ENCODE assay signal across 8 mouse cellular contexts in the genomic region with DNA sequence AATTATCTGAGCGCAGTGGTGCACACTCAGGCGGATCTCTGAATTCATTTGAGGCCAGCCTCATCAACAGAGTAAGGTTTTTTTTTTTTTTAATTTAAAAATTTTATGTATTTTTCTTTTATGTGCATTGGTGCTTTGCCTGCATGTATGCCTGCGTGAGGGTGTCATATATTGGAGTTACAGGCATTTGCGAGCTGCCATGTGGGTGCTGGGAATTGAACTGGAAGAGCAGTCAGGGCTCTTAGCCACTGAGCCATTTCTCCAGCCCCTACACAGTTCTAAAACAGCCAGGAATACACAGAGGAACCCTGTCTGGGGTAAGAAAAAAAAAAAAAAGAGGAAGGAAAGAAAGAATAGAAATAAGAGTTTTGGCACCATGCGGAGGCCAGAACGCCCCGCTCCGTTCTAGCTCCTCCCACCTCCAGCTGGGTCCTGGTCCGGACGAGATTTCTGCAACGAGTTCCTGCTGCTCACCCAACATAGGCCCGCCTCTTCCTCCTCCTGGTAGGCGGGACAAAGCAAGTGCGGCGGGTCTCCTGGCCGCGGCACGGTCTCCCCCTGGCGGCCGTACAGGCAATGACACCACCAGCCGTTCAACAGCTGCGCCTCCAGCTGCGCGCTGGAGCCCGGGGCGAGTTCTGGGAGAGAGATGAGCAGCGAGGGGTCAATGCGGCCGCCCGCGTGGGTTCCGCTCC. TPM values are rescaled to one million over a fixed set of nuclear protein-coding genes. Genes with fewer than 3 reads are reported as not detected.
DNase-seq lines count a peak whose midpoint lies in the region; ATAC-seq and TF ChIP-seq lines count a peak whose summit lies in the region.

No protein-coding gene starts in this region.

- H3K4me1 ChIP-seq in erythroblast, embryonic 14.5 days (ENCODE audit: control insufficient read depth): peaks cover 31% of the 10 kb centered on the region
- peaks cover 26% of the 10 kb centered on the region for H3K4me1 ChIP-seq in heart, embryonic 12.5 days (replicated peaks)
- peaks cover 47% of the 10 kb centered on the region for H3K4me1 ChIP-seq in kidney, embryonic 16.5 days (ENCODE audit: insufficient read depth, low read length)
- H3K4me1 ChIP-seq in liver, adult 2 months (ENCODE audit: control insufficient read depth, insufficient read depth, low read length): peaks cover 12% of the 10 kb centered on the region

- WGBS in heart, embryonic 12.5 days: 6% methylated on average over 32 of the region's 32 CpGs
- WGBS in kidney, embryonic 16.5 days: 6% methylated on average over 32 of the region's 32 CpGs
- 7% methylated on average over 32 of the region's 32 CpGs for WGBS in liver, adult 2 months

- no peaks in the 10 kb centered on the region for H3K27me3 ChIP-seq in erythroblast, embryonic 14.5 days (ENCODE audit: control insufficient read depth)
- H3K27me3 ChIP-seq in heart, embryonic 12.5 days (replicated peaks): peaks cover 8% of the 10 kb centered on the region; the same call in 1 of the 2 replicates
- H3K27me3 ChIP-seq in kidney, embryonic 16.5 days (ENCODE audit: insufficient read depth, low read length): no peaks in the 10 kb centered on the region
- no peaks in the 10 kb centered on the region for H3K27me3 ChIP-seq in liver, adult 2 months (ENCODE audit: control insufficient read depth, insufficient read depth, low read length)

- TF ChIP-seq POLR2A in liver, adult 2 months (IDR thresholded peaks at IDR 0.05; ENCODE audit: extremely low read depth, insufficient read depth, low read length): peak; percentile 72

- peak; percentile 97 for DNase-seq in CD4-positive, CD25-positive, alpha-beta regulatory T cell, adult 2 months (ENCODE audit: low read depth, low spot score)
- peak; percentile 88 for DNase-seq in brain, embryonic 18.5 days (ENCODE audit: low read depth, low spot score)
- DNase-seq in liver, adult 2 months (ENCODE audit: extremely low read depth, low read depth, low spot score): peak; percentile 84
- peak; percentile 96 for DNase-seq in spleen, postnatal 36 days (ENCODE audit: low spot score in 2 of 2)

- H3K27ac ChIP-seq in heart, embryonic 12.5 days (ENCODE audit: poor library complexity, severe bottlenecking): peak overlapping the region; percentile 61
- peak overlapping the region; percentile 63 for H3K27ac ChIP-seq in kidney, embryonic 16.5 days (ENCODE audit: low read length)
- peak overlapping the region; percentile 60; the same call in 1 of the 2 replicates for H3K27ac ChIP-seq in liver, adult 2 months (replicated peaks; ENCODE audit: insufficient read depth, low read depth, low read length)

- ATAC-seq in heart, embryonic 12.5 days (ENCODE audit: insufficient number of reproducible peaks, low FRiP score): peak; percentile 93
- ATAC-seq in kidney, embryonic 16.5 days (ENCODE audit: low FRiP score, low TSS enrichment): peak; percentile 92
- ATAC-seq in monocyte, adult 5-6 weeks (replicated peaks; ENCODE audit: insufficient number of reproducible peaks, low FRiP score, low TSS enrichment, poor library complexity, severe bottlenecking): peak; percentile 98

- TF ChIP-seq CTCF in liver, adult 2 months (IDR thresholded peaks at IDR 0.05; ENCODE audit: low read depth, low read length): peak; percentile 91

- no peaks in the 10 kb centered on the region for H3K36me3 ChIP-seq in erythroblast, embryonic 14.5 days (ENCODE audit: control insufficient read depth)
- H3K36me3 ChIP-seq in heart, embryonic 12.5 days: no peaks in the 10 kb centered on the region
- no peaks in the 10 kb centered on the region for H3K36me3 ChIP-seq in kidney, embryonic 16.5 days (ENCODE audit: insufficient read depth, low read length)
- no peaks in the 10 kb centered on the region for H3K36me3 ChIP-seq in liver, adult 2 months (ENCODE audit: control insufficient read depth, insufficient read depth, low read length)

- H3K9ac ChIP-seq in heart, embryonic 12.5 days: peak overlapping the region; percentile 86
- peak overlapping the region; percentile 88 for H3K9ac ChIP-seq in kidney, embryonic 16.5 days (replicated peaks; ENCODE audit: low read length)
- peak overlapping the region; percentile 85 for H3K9ac ChIP-seq in liver, adult 2 months (ENCODE audit: low read depth, low read length)

- no peaks in the 10 kb centered on the region for H3K79me2 ChIP-seq in liver, adult 2 months (ENCODE audit: control insufficient read depth, insufficient read depth, low read length)

- peak overlapping the region; percentile 96 for H3K4me2 ChIP-seq in heart, embryonic 12.5 days
- peak overlapping the region; percentile 98 for H3K4me2 ChIP-seq in kidney, embryonic 16.5 days (replicated peaks; ENCODE audit: low read depth, low read length)

- H3K9me3 ChIP-seq in erythroblast, embryonic 14.5 days (ENCODE audit: control insufficient read depth, low read length): no peaks in the 10 kb centered on the region
- H3K9me3 ChIP-seq in heart, embryonic 12.5 days (replicated peaks): no peaks in the 10 kb centered on the region
- H3K9me3 ChIP-seq in kidney, embryonic 16.5 days (ENCODE audit: low read length): no peaks in the 10 kb centered on the region

- peak overlapping the region; percentile 80 for H3K4me3 ChIP-seq in erythroblast, embryonic 14.5 days (replicated peaks)
- peak overlapping the region; percentile 88 for H3K4me3 ChIP-seq in heart, embryonic 12.5 days
- H3K4me3 ChIP-seq in kidney, embryonic 16.5 days (ENCODE audit: low read length): peak overlapping the region; percentile 71
- H3K4me3 ChIP-seq in liver, adult 2 months (ENCODE audit: insufficient read depth, low read depth, low read length): peak overlapping the region; percentile 78

RNA-seq across cellular contexts. Expression of a gene that starts 5.3 kb away (rescaled TPM):
- 0.04 TPM in 1 of 2 replicates, not detected in the other for polyA plus RNA-seq in erythroblast, embryonic 14.5 days (2012)
- 0.59 and 0.96 TPM in 2 replicates for polyA plus RNA-seq in heart, embryonic 12.5 days (2016; fragmentation: Nextera tagmentation; extraction: Ambion mirVana)
- polyA plus RNA-seq in kidney, embryonic 16.5 days (2015; fragmentation: Nextera tagmentation; extraction: Ambion mirVana): 93.2 and 98.7 TPM in 2 replicates
- 2.9 and 5.9 TPM in 2 replicates for total RNA-seq in liver, adult 2 months (2014; rRNA removed)
- polyA plus RNA-seq in liver, adult 2 months (2012; rRNA removed): 3.8 and 8.6 TPM in 2 replicates
- total RNA-seq in monocyte, adult 5-6 weeks (2017): not detected in 3 replicates

RNA-seq across cellular contexts. Expression of a gene that starts 11.3 kb away (rescaled TPM):
- 0.21 and 0.28 TPM in 2 replicates for polyA plus RNA-seq in erythroblast, embryonic 14.5 days (2012)
- polyA plus RNA-seq in heart, embryonic 12.5 days (2016; fragmentation: Nextera tagmentation; extraction: Ambion mirVana): 8.3 and 10.0 TPM in 2 replicates
- 15.2 TPM in 2 replicates for polyA plus RNA-seq in kidney, embryonic 16.5 days (2015; fragmentation: Nextera tagmentation; extraction: Ambion mirVana)
- total RNA-seq in liver, adult 2 months (2014; rRNA removed): 8.1 and 8.7 TPM in 2 replicates
- polyA plus RNA-seq in liver, adult 2 months (2012; rRNA removed): 17.2 and 18.2 TPM in 2 replicates
- 1.1 TPM in 2 of 3 replicates, not detected in the other for total RNA-seq in monocyte, adult 5-6 weeks (2017)

RNA-seq across cellular contexts. Expression of a gene that starts 22.9 kb away (rescaled TPM):
- 0.44 and 0.49 TPM in 2 replicates for polyA plus RNA-seq in erythroblast, embryonic 14.5 days (2012)
- 27.5 and 29.0 TPM in 2 replicates for polyA plus RNA-seq in heart, embryonic 12.5 days (2016; fragmentation: Nextera tagmentation; extraction: Ambion mirVana)
- polyA plus RNA-seq in kidney, embryonic 16.5 days (2015; fragmentation: Nextera tagmentation; extraction: Ambion mirVana): 42.7 and 44.4 TPM in 2 replicates
- total RNA-seq in liver, adult 2 months (2014; rRNA removed): 15.8 and 18.3 TPM in 2 replicates
- 11.5 and 12.6 TPM in 2 replicates for polyA plus RNA-seq in liver, adult 2 months (2012; rRNA removed)
- 48.9 to 58.0 TPM (median 55.2 TPM) in 3 replicates for total RNA-seq in monocyte, adult 5-6 weeks (2017)

RNA-seq across cellular contexts. Expression of a gene that starts 31.3 kb away (rescaled TPM):
- polyA plus RNA-seq in erythroblast, embryonic 14.5 days (2012): 13.1 and 18.3 TPM in 2 replicates
- polyA plus RNA-seq in heart, embryonic 12.5 days (2016; fragmentation: Nextera tagmentation; extraction: Ambion mirVana): 129 and 142 TPM in 2 replicates
- polyA plus RNA-seq in kidney, embryonic 16.5 days (2015; fragmentation: Nextera tagmentation; extraction: Ambion mirVana): 155 and 156 TPM in 2 replicates
- 8.2 and 12.0 TPM in 2 replicates for total RNA-seq in liver, adult 2 months (2014; rRNA removed)
- polyA plus RNA-seq in liver, adult 2 months (2012; rRNA removed): 17.5 and 19.8 TPM in 2 replicates
- total RNA-seq in monocyte, adult 5-6 weeks (2017): 10.0 to 27.5 TPM (median 12.5 TPM) in 3 replicates

RNA-seq across cellular contexts. Expression of a gene that starts 32.1 kb away (rescaled TPM):
- 39.4 and 42.2 TPM in 2 replicates for polyA plus RNA-seq in erythroblast, embryonic 14.5 days (2012)
- polyA plus RNA-seq in heart, embryonic 12.5 days (2016; fragmentation: Nextera tagmentation; extraction: Ambion mirVana): 331 and 335 TPM in 2 replicates
- 359 and 373 TPM in 2 replicates for polyA plus RNA-seq in kidney, embryonic 16.5 days (2015; fragmentation: Nextera tagmentation; extraction: Ambion mirVana)
- 28.6 and 31.5 TPM in 2 replicates for total RNA-seq in liver, adult 2 months (2014; rRNA removed)
- 64.8 and 102 TPM in 2 replicates for polyA plus RNA-seq in liver, adult 2 months (2012; rRNA removed)
- total RNA-seq in monocyte, adult 5-6 weeks (2017): 85.2 to 172 TPM (median 110 TPM) in 3 replicates

Comparison
In these comparisons a context has a peak if more than half of its experiments do, and no peak if none do; other contexts are left out.
1. Peak in every context shown above with its lines: DNase-seq, ATAC-seq, H3K4me3 ChIP-seq and H3K27ac ChIP-seq.